Mouse (Mus musculus): ENCODE data around the gene Parp16.

DNA sequence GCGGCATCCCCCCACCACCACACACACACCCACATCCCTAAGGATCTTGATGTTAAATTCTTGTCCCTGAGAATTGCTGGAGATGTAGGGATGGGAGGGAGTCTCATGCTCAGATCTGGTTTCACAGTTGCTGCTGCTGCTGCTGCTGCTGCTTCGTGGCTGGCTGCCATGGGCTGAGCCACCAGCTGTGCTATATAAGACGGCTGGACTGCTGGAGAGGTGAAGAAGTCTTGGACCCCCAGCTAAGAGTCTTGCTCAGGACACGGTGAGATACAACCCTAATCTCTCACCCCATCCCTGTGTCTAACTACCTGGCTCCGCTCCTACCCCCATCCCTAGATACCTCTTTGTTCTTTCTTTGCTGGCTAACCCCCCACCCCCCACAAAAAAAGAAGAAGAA is 69.8 kb downstream of the Parp16 start, which contains the start of gene Cilp:
- no peak for TF ChIP-seq MAX (IDR thresholded peaks at IDR 0.05)
- TF ChIP-seq CTCF (IDR thresholded peaks at IDR 0.05; ENCODE audit: control insufficient read depth, insufficient read depth, insufficient read length), result no peak
- no peak for TF ChIP-seq USF1 (IDR thresholded peaks at IDR 0.05; ENCODE audit: low read depth)
- TF ChIP-seq CEBPB (IDR thresholded peaks at IDR 0.05; ENCODE audit: low read depth), result no peak
- TF ChIP-seq MYOD1 (IDR thresholded peaks at IDR 0.05; ENCODE audit: control insufficient read depth, insufficient read length, low read depth), result no peak
- no peak for TF ChIP-seq MYOG (IDR thresholded peaks at IDR 0.05; ENCODE audit: control insufficient read depth, extremely low read depth, insufficient read length)

Measured in C2C12 (cell line).